Mouse (Mus musculus): ENCODE results near the gene Gnptab. TPM values are rescaled to one million over a fixed set of nuclear protein-coding genes. Genes with fewer than 3 reads are reported as not detected.

Gene Gnptab
- polyA plus RNA-seq, 1 experiment: 7.5 TPM

DNA sequence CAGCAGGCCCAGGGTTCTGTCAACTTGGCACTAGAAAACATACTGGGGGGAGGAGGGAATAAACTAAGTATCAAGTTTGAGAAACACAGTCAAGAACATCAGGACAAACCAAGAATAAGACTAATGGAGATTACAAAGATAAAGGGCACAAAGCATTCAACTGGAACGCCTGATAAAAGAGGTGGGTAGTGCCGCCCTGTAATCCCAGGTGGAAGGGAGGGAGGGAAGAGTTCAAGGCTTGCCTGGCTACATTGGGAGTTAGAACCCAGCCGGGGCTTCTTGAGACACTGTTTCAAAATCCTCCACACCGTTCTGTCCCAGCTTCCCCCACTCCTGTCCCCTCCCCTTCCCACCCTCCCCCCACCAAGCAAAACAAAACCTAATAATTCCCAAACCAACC, 1.3 kb upstream of the Gnptab start:
- Histone ChIP-seq H3K79me2 (ENCODE audit: control insufficient read depth, insufficient read depth) (peaks cover 34% of the 10 kb centered on the region), H3K79me3 (ENCODE audit: low read depth) (peaks cover 22% of the 10 kb centered on the region), H3ac (ENCODE audit: control insufficient read depth, insufficient read length, low read depth) (no peak overlapping the region), H3K36me3 (ENCODE audit: control insufficient read depth, insufficient read depth) (no peaks in the 10 kb centered on the region), H3K4me3 (ENCODE audit: insufficient read depth, poor library complexity, severe bottlenecking) (no peak overlapping the region), H3K27me3 (ENCODE audit: control insufficient read depth, insufficient read depth, insufficient read length) (no peaks in the 10 kb centered on the region)
- TF ChIP-seq MYOD1 (IDR thresholded peaks at IDR 0.05; ENCODE audit: control insufficient read depth, insufficient read length, low read depth): no peak
- no peak for TF ChIP-seq MAX (IDR thresholded peaks at IDR 0.05)
- TF ChIP-seq CTCF (IDR thresholded peaks at IDR 0.05; ENCODE audit: control insufficient read depth, insufficient read depth, insufficient read length): no peak
- no peak for TF ChIP-seq FOSL1 (IDR thresholded peaks at IDR 0.05; ENCODE audit: insufficient read depth, low read length, poor library complexity, severe bottlenecking)
- TF ChIP-seq USF1 (IDR thresholded peaks at IDR 0.05; ENCODE audit: low read depth): no peak
- TF ChIP-seq CEBPB (IDR thresholded peaks at IDR 0.05; ENCODE audit: low read depth): no peak
- TF ChIP-seq MYOG (IDR thresholded peaks at IDR 0.05; ENCODE audit: control insufficient read depth, extremely low read depth, insufficient read length): no peak

DNA sequence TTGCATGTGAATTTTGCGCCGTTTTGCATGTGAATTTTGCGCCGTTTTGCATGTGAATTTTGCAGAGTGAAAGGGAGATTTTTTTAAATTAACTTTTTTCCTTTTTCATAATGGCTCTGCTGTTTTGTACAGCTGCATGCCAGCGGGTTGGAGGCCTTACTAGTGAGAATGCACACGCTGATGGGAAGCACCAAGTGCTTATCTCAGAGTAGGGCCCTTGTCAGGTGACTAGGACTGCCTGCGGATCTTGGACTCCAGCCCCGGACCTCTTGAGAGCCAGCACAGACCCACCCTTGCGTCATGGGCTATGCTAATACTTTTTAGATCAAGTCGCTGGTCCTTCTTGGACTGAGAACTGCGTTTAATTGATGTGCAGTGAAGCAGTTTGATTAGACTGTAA, 1.1 kb downstream of the Gnptab start:
- Histone ChIP-seq H3ac (ENCODE audit: control insufficient read depth, insufficient read length, low read depth) (peak overlapping the region; percentile 21), H3K4me3 (ENCODE audit: insufficient read depth, poor library complexity, severe bottlenecking) (peak overlapping the region; percentile 86), H3K36me3 (ENCODE audit: control insufficient read depth, insufficient read depth) (no peaks in the 10 kb centered on the region), H3K27me3 (ENCODE audit: control insufficient read depth, insufficient read depth, insufficient read length) (no peaks in the 10 kb centered on the region), H3K79me2 (ENCODE audit: control insufficient read depth, insufficient read depth) (peaks cover 55% of the 10 kb centered on the region), H3K79me3 (ENCODE audit: low read depth) (peaks cover 35% of the 10 kb centered on the region)
- TF ChIP-seq CEBPB (IDR thresholded peaks at IDR 0.05; ENCODE audit: low read depth) (no peak), MYOG (IDR thresholded peaks at IDR 0.05; ENCODE audit: control insufficient read depth, extremely low read depth, insufficient read length) (no peak), CTCF (IDR thresholded peaks at IDR 0.05; ENCODE audit: control insufficient read depth, insufficient read depth, insufficient read length) (no peak), FOSL1 (IDR thresholded peaks at IDR 0.05; ENCODE audit: insufficient read depth, low read length, poor library complexity, severe bottlenecking) (no peak), MYOD1 (IDR thresholded peaks at IDR 0.05; ENCODE audit: control insufficient read depth, insufficient read length, low read depth) (no peak), MAX (IDR thresholded peaks at IDR 0.05) (no peak), USF1 (IDR thresholded peaks at IDR 0.05; ENCODE audit: low read depth) (no peak)

DNA sequence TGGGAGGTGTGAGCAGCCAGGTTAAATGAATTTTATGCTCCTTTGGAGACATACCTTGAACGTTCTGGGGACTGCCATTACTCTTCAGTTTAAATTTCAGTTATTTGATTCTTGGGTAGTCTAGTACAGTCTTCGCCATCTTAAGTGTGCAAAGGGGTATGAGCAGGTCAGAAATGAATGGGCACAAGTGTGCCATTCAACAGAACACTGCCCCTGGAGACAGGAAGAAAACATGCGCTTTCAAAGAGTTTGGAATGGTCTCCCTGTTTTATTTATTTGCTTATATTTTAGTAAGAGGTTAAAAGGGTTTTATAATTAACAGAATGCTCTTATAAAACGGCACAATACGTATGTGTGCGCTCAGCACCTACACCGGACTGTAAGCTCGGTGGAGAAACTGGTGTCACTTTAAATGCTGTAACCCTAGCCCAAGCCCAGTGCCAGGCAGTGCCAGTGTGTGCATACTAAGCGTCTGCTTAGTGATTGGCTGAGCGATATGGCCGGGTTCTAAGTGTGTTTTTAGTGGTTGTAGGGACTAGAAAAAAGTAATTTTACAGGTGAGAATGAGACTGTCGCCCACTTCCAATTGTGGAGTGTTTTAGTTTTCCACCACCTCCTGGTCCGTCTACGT, 1.6 kb downstream of the Gnptab start:
- Histone ChIP-seq H3K4me3 (ENCODE audit: insufficient read depth, poor library complexity, severe bottlenecking) (peak overlapping the region; percentile 86), H3K79me2 (ENCODE audit: control insufficient read depth, insufficient read depth) (peaks cover 59% of the 10 kb centered on the region)

DNA sequence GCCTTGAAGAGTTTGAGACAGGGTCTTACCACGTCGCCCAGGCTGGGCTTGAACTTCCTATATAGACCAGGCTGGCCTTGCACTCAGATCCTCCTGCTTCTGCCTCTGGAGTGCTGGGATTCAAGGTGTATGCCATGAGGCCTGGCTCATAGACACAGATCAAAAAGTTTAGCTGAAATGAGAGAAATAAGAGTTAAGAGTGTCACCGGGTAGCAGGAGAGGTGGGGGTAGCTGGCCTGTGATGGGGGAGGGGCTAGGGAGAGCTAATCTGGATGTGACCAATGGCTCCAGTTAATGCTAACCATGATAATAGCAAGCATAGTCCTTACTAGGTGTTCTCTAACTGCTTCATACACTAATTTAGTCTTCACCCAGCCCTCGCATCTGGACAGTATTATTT, 2.4 kb downstream of the Gnptab start:
- no peak overlapping the region for H3ac ChIP-seq (ENCODE audit: control insufficient read depth, insufficient read length, low read depth)
- H3K36me3 ChIP-seq (ENCODE audit: control insufficient read depth, insufficient read depth): no peaks in the 10 kb centered on the region
- no peak for TF ChIP-seq FOSL1 (IDR thresholded peaks at IDR 0.05; ENCODE audit: insufficient read depth, low read length, poor library complexity, severe bottlenecking)
- TF ChIP-seq CTCF (IDR thresholded peaks at IDR 0.05; ENCODE audit: control insufficient read depth, insufficient read depth, insufficient read length): no peak
- no peak for TF ChIP-seq USF1 (IDR thresholded peaks at IDR 0.05; ENCODE audit: low read depth)
- no peak for TF ChIP-seq MYOG (IDR thresholded peaks at IDR 0.05; ENCODE audit: control insufficient read depth, extremely low read depth, insufficient read length)
- no peak for TF ChIP-seq MAX (IDR thresholded peaks at IDR 0.05)
- TF ChIP-seq MYOD1 (IDR thresholded peaks at IDR 0.05; ENCODE audit: control insufficient read depth, insufficient read length, low read depth): no peak
- no peak for TF ChIP-seq CEBPB (IDR thresholded peaks at IDR 0.05; ENCODE audit: low read depth)
- H3K27me3 ChIP-seq (ENCODE audit: control insufficient read depth, insufficient read depth, insufficient read length): no peaks in the 10 kb centered on the region
- no peak overlapping the region for H3K4me3 ChIP-seq (ENCODE audit: insufficient read depth, poor library complexity, severe bottlenecking)
- H3K79me2 ChIP-seq (ENCODE audit: control insufficient read depth, insufficient read depth): peaks cover 67% of the 10 kb centered on the region
- H3K79me3 ChIP-seq (ENCODE audit: low read depth): peaks cover 38% of the 10 kb centered on the region

More for the DNA sequence above, 1.6 kb downstream of the Gnptab start:
- Histone ChIP-seq H3K79me3 (ENCODE audit: low read depth) (peaks cover 35% of the 10 kb centered on the region), H3K27me3 (ENCODE audit: control insufficient read depth, insufficient read depth, insufficient read length) (no peaks in the 10 kb centered on the region), H3ac (ENCODE audit: control insufficient read depth, insufficient read length, low read depth) (peak overlapping the region; percentile 8), H3K36me3 (ENCODE audit: control insufficient read depth, insufficient read depth) (no peaks in the 10 kb centered on the region)
- TF ChIP-seq MYOD1 (IDR thresholded peaks at IDR 0.05; ENCODE audit: control insufficient read depth, insufficient read length, low read depth): no peak
- TF ChIP-seq MAX (IDR thresholded peaks at IDR 0.05): peak; percentile 27
- TF ChIP-seq CTCF (IDR thresholded peaks at IDR 0.05; ENCODE audit: control insufficient read depth, insufficient read depth, insufficient read length): no peak
- no peak for TF ChIP-seq CEBPB (IDR thresholded peaks at IDR 0.05; ENCODE audit: low read depth)

DNA sequence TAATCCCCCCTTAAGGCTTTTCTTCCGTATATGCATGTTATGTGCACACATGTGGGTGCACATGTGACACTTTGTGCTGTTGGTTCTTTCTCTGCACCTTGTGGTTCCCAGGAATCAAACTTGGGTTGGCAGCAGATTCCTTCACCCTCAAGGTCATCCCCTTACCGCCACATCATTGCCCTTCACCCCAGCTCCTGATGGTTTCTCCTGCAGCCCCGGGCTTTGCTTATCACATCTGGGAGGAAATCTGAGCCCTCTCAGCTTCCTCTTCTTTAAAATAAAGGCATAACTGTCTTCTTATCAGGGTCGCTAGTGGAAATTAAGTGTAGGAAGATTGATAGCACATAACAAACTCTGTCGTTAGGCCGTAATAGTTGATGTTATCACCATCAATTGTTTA, 3.1 kb downstream of the Gnptab start:
- Histone ChIP-seq H3ac (ENCODE audit: control insufficient read depth, insufficient read length, low read depth) (no peak overlapping the region), H3K4me3 (ENCODE audit: insufficient read depth, poor library complexity, severe bottlenecking) (no peak overlapping the region), H3K27me3 (ENCODE audit: control insufficient read depth, insufficient read depth, insufficient read length) (no peaks in the 10 kb centered on the region), H3K79me2 (ENCODE audit: control insufficient read depth, insufficient read depth) (peaks cover 73% of the 10 kb centered on the region), H3K79me3 (ENCODE audit: low read depth) (peaks cover 38% of the 10 kb centered on the region), H3K36me3 (ENCODE audit: control insufficient read depth, insufficient read depth) (no peaks in the 10 kb centered on the region)
- TF ChIP-seq FOSL1 (IDR thresholded peaks at IDR 0.05; ENCODE audit: insufficient read depth, low read length, poor library complexity, severe bottlenecking) (no peak), MYOG (IDR thresholded peaks at IDR 0.05; ENCODE audit: control insufficient read depth, extremely low read depth, insufficient read length) (no peak)

DNA sequence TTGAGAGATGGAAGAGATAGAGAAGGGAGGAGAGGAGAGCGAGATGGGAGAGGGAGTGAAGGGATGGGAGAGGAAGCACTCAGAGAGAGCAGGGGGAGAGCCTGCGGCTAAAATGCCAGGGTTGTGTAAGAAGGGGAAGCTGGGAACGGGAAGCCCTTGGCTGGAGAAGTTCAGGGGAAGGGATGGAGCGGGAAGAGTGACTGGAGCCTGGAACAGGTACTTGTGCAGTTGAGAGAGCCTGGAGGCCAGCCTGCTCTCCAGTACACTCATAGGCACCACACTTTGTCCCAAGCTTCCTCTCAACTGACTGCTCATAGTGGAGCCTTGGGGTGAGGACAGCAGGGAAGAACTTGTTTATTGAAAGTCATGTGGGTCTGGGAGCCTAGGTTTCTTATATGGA, 4.5 kb downstream of the Gnptab start:
- Histone ChIP-seq H3ac (ENCODE audit: control insufficient read depth, insufficient read length, low read depth) (no peak overlapping the region), H3K27me3 (ENCODE audit: control insufficient read depth, insufficient read depth, insufficient read length) (no peaks in the 10 kb centered on the region), H3K79me2 (ENCODE audit: control insufficient read depth, insufficient read depth) (peaks cover 73% of the 10 kb centered on the region), H3K79me3 (ENCODE audit: low read depth) (peaks cover 38% of the 10 kb centered on the region), H3K36me3 (ENCODE audit: control insufficient read depth, insufficient read depth) (no peaks in the 10 kb centered on the region), H3K4me3 (ENCODE audit: insufficient read depth, poor library complexity, severe bottlenecking) (no peak overlapping the region)
- no peak for TF ChIP-seq MAX (IDR thresholded peaks at IDR 0.05)
